Mouse (Mus musculus) embryonic facial prominence, embryonic 15.5 days (tissue): ENCODE data around the gene Gm21887. TPM values are rescaled to one million over a fixed set of nuclear protein-coding genes. Genes with fewer than 3 reads are reported as not detected.
"Not testable (repeated sequence)": the region's sequence is repeated elsewhere in the genome, so short reads cannot be mapped to it uniquely, and the experiment has no call there.

Experiments
- ATAC-seq: fragments of 200-750 bp; cut with Nextera tagmentation; 2 replicates; pipeline ENCODE4 v1.8.0; 2017; ENCODE audit warnings: low read depth, moderate TSS enrichment; ENCODE audit not compliant: insufficient number of reproducible peaks, low FRiP score, low TSS enrichment
- H3K27ac ChIP-seq: fragments of 300-500 bp; sonication (generic); replicated peaks from 2 replicates; pipeline ENCODE4 v1.5.1; 2015; ENCODE audit warnings: mild to moderate bottlenecking, inconsistent platforms
- H3K27me3 ChIP-seq: fragments of 300-500 bp; sonication (generic); 2 replicates; pipeline ENCODE4 v1.6.1; 2015; ENCODE audit warnings: inconsistent platforms
- H3K36me3 ChIP-seq: fragments of 300-500 bp; sonication (generic); 2 replicates; pipeline ENCODE4 v1.6.1; 2015; ENCODE audit warnings: mild to moderate bottlenecking, inconsistent platforms
- H3K4me1 ChIP-seq: fragments of 300-500 bp; sonication (generic); 2 replicates; pipeline ENCODE4 v1.6.1; 2015; ENCODE audit warnings: inconsistent platforms
- H3K4me2 ChIP-seq: fragments of 300-500 bp; sonication (generic); replicated peaks from 2 replicates; pipeline ENCODE4 v1.6.1; 2015; ENCODE audit warnings: mild to moderate bottlenecking, inconsistent platforms
- H3K4me3 ChIP-seq: fragments of 300-500 bp; sonication (generic); replicated peaks from 2 replicates; pipeline ENCODE4 v1.5.1; 2015; ENCODE audit warnings: mild to moderate bottlenecking, inconsistent platforms
- H3K9ac ChIP-seq: fragments of 300-500 bp; sonication (generic); 2 replicates; pipeline ENCODE4 v1.6.1; 2015; ENCODE audit warnings: inconsistent platforms
- H3K9me3 ChIP-seq: fragments of 300-500 bp; sonication (generic); replicated peaks from 2 replicates; pipeline ENCODE4 v1.6.1; 2016; ENCODE audit warnings: inconsistent platforms
- WGBS: fragments of 180-500 bp; shearing (Covaris S2); methylation state at CpG from one replicate; pipeline ENCODE4 v1.1.7; 2015; 5-methylcytosine and 5-hydroxymethylcytosine counted together
- polyA plus RNA-seq: library from polyadenylated mRNA; unstranded; fragments of >200 nt; fragmentation: Nextera tagmentation; extraction: Ambion mirVana; gene quantifications from 2 replicates; pipeline ENCODE4 v1.2.1, GENCODE M21; 2015

The Gm21887 gene
- polyA plus RNA-seq, 1 experiment from 2014 or later = 190 TPM

- 14% methylated on average over 2 of the region's 3 CpGs for WGBS
- H3K9ac ChIP-seq, H3K9me3 ChIP-seq, H3K27me3 ChIP-seq, H3K36me3 ChIP-seq, H3K27ac ChIP-seq, H3K4me3 ChIP-seq, ATAC-seq, H3K4me2 ChIP-seq, H3K4me1 ChIP-seq: not testable (repeated sequence)
Measured at GRCm38 (mm10) chrX:169999912-170000641, 9.4 kb upstream of the Gm21887 start.

- not testable (repeated sequence) for H3K27ac ChIP-seq, H3K4me2 ChIP-seq, H3K4me1 ChIP-seq, ATAC-seq, H3K36me3 ChIP-seq, H3K9me3 ChIP-seq, H3K4me3 ChIP-seq, H3K9ac ChIP-seq, H3K27me3 ChIP-seq
- 29% methylated on average over 6 of the region's 6 CpGs for WGBS
Measured at GRCm38 (mm10) chrX:170000642-170001387, 8.6 kb upstream of the Gm21887 start.

GRCm38 (mm10) chrX:170001388-170001695 is 8.1 kb upstream of the Gm21887 start:
- WGBS = 50% methylated on average over 1 of the region's 12 CpGs
- not testable (repeated sequence) for H3K4me3 ChIP-seq, H3K27me3 ChIP-seq, H3K36me3 ChIP-seq, H3K9ac ChIP-seq, H3K4me2 ChIP-seq, H3K4me1 ChIP-seq, H3K9me3 ChIP-seq, ATAC-seq, H3K27ac ChIP-seq

- 39% methylated on average over 16 of the region's 18 CpGs for WGBS
- peak; percentile 61; the same call in 1 of the 2 replicates for ATAC-seq
- H3K9ac ChIP-seq, H3K9me3 ChIP-seq, H3K4me3 ChIP-seq, H3K4me2 ChIP-seq, H3K27me3 ChIP-seq, H3K27ac ChIP-seq, H3K36me3 ChIP-seq, H3K4me1 ChIP-seq: not testable (repeated sequence)
Measured at GRCm38 (mm10) chrX:170002510-170003197, 6.8 kb upstream of the Gm21887 start.

- ATAC-seq, H3K4me2 ChIP-seq, H3K27me3 ChIP-seq, H3K27ac ChIP-seq, H3K4me3 ChIP-seq, H3K4me1 ChIP-seq, H3K9ac ChIP-seq, H3K9me3 ChIP-seq, H3K36me3 ChIP-seq: not testable (repeated sequence)
- 27% methylated on average over 1 of the region's 1 CpGs for WGBS
Measured at GRCm38 (mm10) chrX:170003536-170003935, 5.9 kb upstream of the Gm21887 start.

- not testable (repeated sequence) for H3K4me1 ChIP-seq, H3K4me2 ChIP-seq, ATAC-seq, H3K27ac ChIP-seq, H3K9ac ChIP-seq, H3K36me3 ChIP-seq, H3K4me3 ChIP-seq, H3K27me3 ChIP-seq
- H3K9me3 ChIP-seq = peaks cover 11% of the 10 kb centered on the region
- WGBS = 41% methylated on average over 2 of the region's 2 CpGs
Measured at GRCm38 (mm10) chrX:170004236-170004635, 5.2 kb upstream of the Gm21887 start.

GRCm38 (mm10) chrX:170004793-170005192 is 4.7 kb upstream of the Gm21887 start:
- H3K4me3 ChIP-seq, H3K4me2 ChIP-seq, H3K36me3 ChIP-seq, H3K4me1 ChIP-seq, H3K27ac ChIP-seq, H3K27me3 ChIP-seq, ATAC-seq, H3K9ac ChIP-seq: not testable (repeated sequence)
- H3K9me3 ChIP-seq = peaks cover 16% of the 10 kb centered on the region
- 25% methylated on average over 5 of the region's 5 CpGs for WGBS

GRCm38 (mm10) chrX:170005194-170005593 is 4.3 kb upstream of the Gm21887 start:
- H3K9ac ChIP-seq, ATAC-seq, H3K4me2 ChIP-seq, H3K4me3 ChIP-seq, H3K27ac ChIP-seq, H3K36me3 ChIP-seq, H3K4me1 ChIP-seq, H3K27me3 ChIP-seq: not testable (repeated sequence)
- 19% methylated on average over 13 of the region's 13 CpGs for WGBS
- H3K9me3 ChIP-seq = peaks cover 17% of the 10 kb centered on the region

GRCm38 (mm10) chrX:170005695-170006297 is 3.7 kb upstream of the Gm21887 start:
- WGBS = 47% methylated on average over 1 of the region's 1 CpGs
- not testable (repeated sequence) for H3K27ac ChIP-seq, H3K9ac ChIP-seq, H3K4me3 ChIP-seq, H3K4me1 ChIP-seq, H3K27me3 ChIP-seq, H3K36me3 ChIP-seq, ATAC-seq, H3K4me2 ChIP-seq
- peaks cover 19% of the 10 kb centered on the region for H3K9me3 ChIP-seq

- 45% methylated on average over 3 of the region's 3 CpGs for WGBS
- peaks cover 22% of the 10 kb centered on the region for H3K9me3 ChIP-seq
Measured at GRCm38 (mm10) chrX:170006694-170007247, 2.7 kb upstream of the Gm21887 start.

More at GRCm38 (mm10) chrX:170006694-170007247, 2.7 kb upstream of the Gm21887 start:
- not testable (repeated sequence) for H3K36me3 ChIP-seq, ATAC-seq, H3K27me3 ChIP-seq, H3K4me1 ChIP-seq, H3K27ac ChIP-seq, H3K9ac ChIP-seq, H3K4me2 ChIP-seq, H3K4me3 ChIP-seq
